Mouse (Mus musculus) G1E (cell line): ENCODE measurements around the gene Scaf1.

Source experiments
- CTCF ChIP-seq: IDR thresholded peaks from 2 replicates; pipeline ENCODE4 v1.5.1; 2012; ENCODE audit warnings: low read depth, low read length, inconsistent platforms, mixed read lengths
- GATA1 ChIP-seq: IDR thresholded peaks from 2 replicates; pipeline ENCODE4 v1.6.1; 2012; ENCODE audit warnings: borderline replicate concordance, low read length, inconsistent platforms, mixed read lengths
- GATA2 ChIP-seq: IDR thresholded peaks from 2 replicates; pipeline ENCODE4 v1.6.1; 2012; ENCODE audit warnings: low read depth, low read length, inconsistent platforms, borderline replicate concordance
- POLR2AphosphoS5 ChIP-seq: IDR thresholded peaks from 2 replicates; pipeline ENCODE4 v1.6.1; 2012; ENCODE audit warnings: low read depth, low read length, inconsistent platforms; ENCODE audit not compliant: insufficient replicate concordance
- TAL1 ChIP-seq: conservative IDR thresholded peaks from 2 replicates; pipeline ENCODE4 v1.6.1; 2012; ENCODE audit warnings: low read depth, low read length, inconsistent platforms, mixed read lengths

DNA sequence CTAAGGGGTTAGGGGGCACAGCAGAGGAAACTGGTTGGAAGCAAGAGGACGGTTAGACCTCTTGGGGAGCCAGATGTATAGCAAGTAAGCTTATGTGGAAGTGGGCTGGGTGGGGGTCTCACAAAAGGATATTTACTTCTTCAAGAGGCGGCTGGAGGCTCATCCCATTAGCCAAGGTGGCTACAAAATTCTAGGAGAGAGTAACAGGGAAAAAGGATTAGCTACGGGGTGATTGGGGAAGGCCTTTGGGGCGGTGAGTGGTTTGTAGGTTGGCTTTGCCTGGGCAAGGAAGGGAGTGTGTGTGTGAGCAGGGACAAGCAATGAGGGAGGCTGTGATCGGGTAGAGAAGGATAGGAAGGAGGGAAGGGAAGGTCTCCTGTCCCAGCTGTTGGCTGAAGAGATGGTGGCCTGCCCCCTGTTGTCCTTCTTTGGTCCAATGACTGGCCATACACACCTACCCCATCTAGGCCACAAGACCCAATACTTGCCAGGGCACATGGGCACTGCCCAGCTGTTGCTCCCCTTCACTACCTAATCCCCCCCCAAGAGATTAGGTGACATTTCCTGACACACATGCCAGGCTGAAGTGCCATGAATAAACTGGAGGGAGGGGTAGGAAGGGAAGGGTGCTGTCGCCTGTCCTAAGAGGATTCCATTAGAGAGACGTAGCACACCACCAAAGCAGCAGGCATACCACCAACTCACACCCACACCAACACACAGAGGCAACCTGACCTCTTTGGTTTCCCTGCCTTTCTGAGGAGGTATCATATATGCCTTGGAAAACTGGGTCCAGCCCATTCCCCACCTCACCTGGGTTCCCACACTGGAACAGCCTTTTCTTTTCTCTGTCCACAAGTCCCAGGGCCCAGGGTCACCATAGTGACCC, 32.0 kb downstream of the Scaf1 start:
- TF ChIP-seq CTCF (no peak), POLR2AphosphoS5 (no peak), TAL1 (no peak), GATA1 (no peak), GATA2 (no peak)
